Comparison of ENCODE assay signal across 22 mouse cellular contexts in the genomic region with DNA sequence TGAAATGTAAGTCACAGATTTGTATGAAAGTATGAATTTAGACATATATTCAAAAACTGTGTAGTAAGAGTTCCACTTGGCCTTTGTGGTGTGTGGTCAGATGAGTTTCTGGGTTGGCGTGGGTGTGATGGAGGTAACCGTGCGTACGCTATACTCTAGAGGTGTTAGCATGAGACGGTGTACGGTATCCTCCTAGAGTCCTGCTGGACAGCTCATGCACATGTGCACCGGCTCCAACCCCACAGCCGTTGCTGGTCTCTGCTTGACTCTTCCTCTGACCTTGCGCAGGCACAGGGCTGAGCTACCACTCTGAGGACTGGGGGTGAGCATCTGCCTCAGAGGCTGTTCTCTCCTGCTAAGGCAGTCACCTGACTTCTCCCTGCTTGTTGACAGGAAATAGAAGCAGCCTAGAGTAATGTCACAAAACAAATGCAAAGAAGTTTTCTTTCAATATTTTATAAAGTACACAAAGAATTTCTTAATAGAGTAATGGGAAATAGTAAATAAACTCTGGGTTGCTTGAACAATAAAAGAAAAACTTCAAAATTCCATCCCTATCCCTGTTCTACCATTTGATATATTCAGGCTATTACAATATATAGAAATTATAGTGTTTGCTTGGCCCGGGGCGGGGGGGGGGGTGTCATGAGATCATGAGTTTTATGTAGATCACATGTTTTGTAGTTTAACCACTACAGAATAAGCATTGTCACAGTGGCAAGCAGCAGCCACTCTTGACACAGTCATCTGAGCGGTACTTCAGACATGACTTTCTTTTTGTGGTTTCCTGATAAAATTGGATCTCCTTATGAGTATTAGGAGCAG.
DNase-seq lines count a peak whose midpoint lies in the region; ATAC-seq lines count a peak whose summit lies in the region.
"Had no signal": no experiment of that assay in that cellular context is flagged by ENCODE, and none has a peak within 500 bp of the region (broad histone marks: within the 10 kb centered on the region; RNA-seq: fewer than 3 reads in every experiment).

No protein-coding gene starts in this region.

- no peak overlapping the region for H3K9ac ChIP-seq in hindbrain, embryonic 15.5 days
- no peak overlapping the region for H3K9ac ChIP-seq in hindbrain, embryonic 13.5 days
- no peak overlapping the region for H3K9ac ChIP-seq in intestine, embryonic 16.5 days (ENCODE audit: low read depth, low read length)
- H3K9ac ChIP-seq: embryonic facial prominence, embryonic 13.5 days; forebrain, postnatal 0 days; hindbrain, embryonic 14.5 days; limb, embryonic 15.5 days; neural tube, embryonic 12.5 days had no signal

- no peaks in the 10 kb centered on the region for H3K36me3 ChIP-seq in hindbrain, embryonic 15.5 days
- no peaks in the 10 kb centered on the region for H3K36me3 ChIP-seq in hindbrain, embryonic 13.5 days
- H3K36me3 ChIP-seq in intestine, embryonic 16.5 days (ENCODE audit: control insufficient read depth, insufficient read depth, low read length) = peaks cover 6% of the 10 kb centered on the region; the same call in 1 of the 2 replicates
- H3K36me3 ChIP-seq: neural tube, embryonic 12.5 days had no signal

- WGBS in hindbrain, embryonic 15.5 days = 94% methylated on average over 12 of the region's 12 CpGs
- WGBS in hindbrain, embryonic 13.5 days = 96% methylated on average over 12 of the region's 12 CpGs
- 90% methylated on average over 12 of the region's 12 CpGs for WGBS in intestine, embryonic 16.5 days

- H3K4me2 ChIP-seq in hindbrain, embryonic 15.5 days = no peak overlapping the region
- H3K4me2 ChIP-seq in hindbrain, embryonic 13.5 days = no peak overlapping the region
- H3K4me2 ChIP-seq in intestine, embryonic 16.5 days (ENCODE audit: low read depth, low read length) = no peak overlapping the region
- H3K4me2 ChIP-seq: embryonic facial prominence, embryonic 13.5 days; heart, embryonic 11.5 days; hindbrain, embryonic 14.5 days; limb, embryonic 15.5 days; neural tube, embryonic 12.5 days had no signal

- no peak for DNase-seq in embryo, embryonic 10.5 days (ENCODE audit: low spot score)
- DNase-seq in urinary bladder, adult 2 months (ENCODE audit: low spot score) = no peak
- DNase-seq: adrenal gland, adult 8-10 months; cerebellum, adult 9-11 months; forebrain, postnatal 0 days; heart, postnatal 14 days; kidney, adult 11 months; lung, postnatal 14 days; right cerebral cortex, postnatal 4 days had no signal

- no peak overlapping the region for H3K27ac ChIP-seq in hindbrain, embryonic 15.5 days (replicated peaks)
- no peak overlapping the region for H3K27ac ChIP-seq in hindbrain, embryonic 13.5 days
- H3K27ac ChIP-seq in intestine, embryonic 16.5 days (ENCODE audit: low read length) = no peak overlapping the region
- H3K27ac ChIP-seq: embryonic facial prominence, embryonic 13.5 days; hindbrain, embryonic 14.5 days; kidney, postnatal 0 days; limb, embryonic 15.5 days; midbrain, embryonic 10.5 days; neural tube, embryonic 12.5 days; stomach, postnatal 0 days had no signal

- H3K4me1 ChIP-seq in hindbrain, embryonic 15.5 days (replicated peaks) = peaks cover 11% of the 10 kb centered on the region
- peaks cover 14% of the 10 kb centered on the region for H3K4me1 ChIP-seq in hindbrain, embryonic 13.5 days (replicated peaks)
- H3K4me1 ChIP-seq in intestine, embryonic 16.5 days (ENCODE audit: control insufficient read depth, insufficient read depth, low read length) = no peaks in the 10 kb centered on the region
- H3K4me1 ChIP-seq: embryonic facial prominence, embryonic 13.5 days; limb, embryonic 15.5 days; neural tube, embryonic 12.5 days had no signal

- H3K27me3 ChIP-seq in hindbrain, embryonic 15.5 days = no peaks in the 10 kb centered on the region
- H3K27me3 ChIP-seq in hindbrain, embryonic 13.5 days = no peaks in the 10 kb centered on the region
- no peaks in the 10 kb centered on the region for H3K27me3 ChIP-seq in intestine, embryonic 16.5 days (replicated peaks; ENCODE audit: control insufficient read depth, insufficient read depth, low read length)
- H3K27me3 ChIP-seq: embryonic facial prominence, embryonic 13.5 days; limb, embryonic 15.5 days; neural tube, embryonic 12.5 days had no signal

- 0 out of 2 replicates have a peak, but pooled peaks have one; percentile 44 for ATAC-seq in hindbrain, embryonic 15.5 days (ENCODE audit: low FRiP score, low read depth)
- no peak for ATAC-seq in hindbrain, embryonic 13.5 days (ENCODE audit: low FRiP score)
- ATAC-seq in common myeloid progenitor, adult 5-6 weeks (replicated peaks; ENCODE audit: low read depth, poor library complexity, severe bottlenecking) = peak; percentile 93
- ATAC-seq in megakaryocyte progenitor cell, adult 5-6 weeks (replicated peaks; ENCODE audit: poor library complexity) = peak; percentile 60
- no peak for ATAC-seq in intestine, embryonic 16.5 days
- ATAC-seq: forebrain, postnatal 0 days had no signal

- no peak overlapping the region for H3K4me3 ChIP-seq in hindbrain, embryonic 15.5 days
- no peak overlapping the region for H3K4me3 ChIP-seq in hindbrain, embryonic 13.5 days
- no peak overlapping the region for H3K4me3 ChIP-seq in intestine, embryonic 16.5 days (ENCODE audit: low read length)
- H3K4me3 ChIP-seq: embryonic facial prominence, embryonic 13.5 days; limb, embryonic 15.5 days; midbrain, embryonic 10.5 days; neural tube, embryonic 12.5 days had no signal

- no peaks in the 10 kb centered on the region for H3K9me3 ChIP-seq in hindbrain, embryonic 15.5 days
- no peaks in the 10 kb centered on the region for H3K9me3 ChIP-seq in hindbrain, embryonic 13.5 days
- H3K9me3 ChIP-seq in intestine, embryonic 16.5 days (ENCODE audit: control insufficient read depth, low read length) = no peaks in the 10 kb centered on the region
- H3K9me3 ChIP-seq: embryonic facial prominence, embryonic 13.5 days; limb, embryonic 15.5 days; midbrain, embryonic 10.5 days; neural tube, embryonic 12.5 days had no signal

Comparison
In these comparisons a context has a peak if more than half of its experiments do, and no peak if none do; other contexts are left out.
1. ATAC-seq: peak in hindbrain, embryonic 15.5 days (single experiment), common myeloid progenitor, adult 5-6 weeks (single experiment) and megakaryocyte progenitor cell, adult 5-6 weeks (single experiment); none in hindbrain, embryonic 13.5 days (single experiment) and intestine, embryonic 16.5 days (single experiment).